Mouse (Mus musculus): ENCODE data around the gene Bet1. TPM values are rescaled to one million over a fixed set of nuclear protein-coding genes. Genes with fewer than 3 reads are reported as not detected.

The Bet1 gene
- total RNA-seq (2015; ENCODE audit: low replicate concordance) (20.8 and 21.7 TPM in 2 replicates), total RNA-seq (2017; ENCODE audit: low replicate concordance) (8.1 and 13.1 TPM in 2 replicates)

GRCm38 (mm10) chr6:4086663-4087454 lies at the start of gene Bet1:
Gene Bet1, minus strand, starts transcription at chr6:4086972.
- ATAC-seq (replicated peaks; ENCODE audit: low FRiP score, poor library complexity, severe bottlenecking) = peak; percentile 98

GRCm38 (mm10) chr6:4132239-4132638 lies 45.5 kb upstream of the Bet1 start:
- ATAC-seq (replicated peaks; ENCODE audit: low FRiP score, poor library complexity, severe bottlenecking) = no peak

GRCm38 (mm10) chr6:4131149-4131548 lies 44.4 kb upstream of the Bet1 start:
- ATAC-seq (replicated peaks; ENCODE audit: low FRiP score, poor library complexity, severe bottlenecking) = no peak

- ATAC-seq (replicated peaks; ENCODE audit: low FRiP score, poor library complexity, severe bottlenecking) = no peak
Observed at GRCm38 (mm10) chr6:4118611-4119010, 31.8 kb upstream of the Bet1 start.

GRCm38 (mm10) chr6:4090423-4090822 lies 3.7 kb upstream of the Bet1 start:
- no peak for ATAC-seq (replicated peaks; ENCODE audit: low FRiP score, poor library complexity, severe bottlenecking)

- ATAC-seq (replicated peaks; ENCODE audit: low FRiP score, poor library complexity, severe bottlenecking) = no peak
Observed at GRCm38 (mm10) chr6:4072281-4072680, 14.5 kb downstream of the Bet1 start.

GRCm38 (mm10) chr6:4069714-4070113 lies 17.1 kb downstream of the Bet1 start:
- no peak for ATAC-seq (replicated peaks; ENCODE audit: low FRiP score, poor library complexity, severe bottlenecking)

- no peak for ATAC-seq (replicated peaks; ENCODE audit: low FRiP score, poor library complexity, severe bottlenecking)
Observed at GRCm38 (mm10) chr6:4054387-4054786, 32.4 kb downstream of the Bet1 start.

- ATAC-seq (replicated peaks; ENCODE audit: low FRiP score, poor library complexity, severe bottlenecking) = no peak
Observed at GRCm38 (mm10) chr6:4052843-4053242, 33.9 kb downstream of the Bet1 start.

GRCm38 (mm10) chr6:4047200-4047599 lies 39.6 kb downstream of the Bet1 start:
- no peak for ATAC-seq (replicated peaks; ENCODE audit: low FRiP score, poor library complexity, severe bottlenecking)

GRCm38 (mm10) chr6:4041821-4042220 lies 45.0 kb downstream of the Bet1 start:
- no peak for ATAC-seq (replicated peaks; ENCODE audit: low FRiP score, poor library complexity, severe bottlenecking)

GRCm38 (mm10) chr6:4030956-4031355 lies 55.8 kb downstream of the Bet1 start:
- ATAC-seq (replicated peaks; ENCODE audit: low FRiP score, poor library complexity, severe bottlenecking) = no peak

Other genes starting within 250 kb of the Bet1 start
- not detected in 2 replicates for gene Tfpi2, start 98.1 kb downstream of the Bet1 start, total RNA-seq (2015; ENCODE audit: low replicate concordance)
- not detected in 2 replicates for gene Tfpi2, start 98.1 kb downstream of the Bet1 start, total RNA-seq (2017; ENCODE audit: low replicate concordance)
- not detected in 2 replicates for gene Gngt1, start 93.2 kb downstream of the Bet1 start, total RNA-seq (2015; ENCODE audit: low replicate concordance)
- gene Gngt1, start 93.2 kb downstream of the Bet1 start, total RNA-seq (2017; ENCODE audit: low replicate concordance) = not detected in 2 replicates
- gene Gng11, start 83.1 kb downstream of the Bet1 start, total RNA-seq (2015; ENCODE audit: low replicate concordance) = 1.2 TPM in 1 of 2 replicates, not detected in the other
- 1.3 TPM in 1 of 2 replicates, not detected in the other for gene Gng11, start 83.1 kb downstream of the Bet1 start, total RNA-seq (2017; ENCODE audit: low replicate concordance)